Mouse (Mus musculus) hindbrain, postnatal 0 days (tissue): ENCODE measurements around the gene Pcp2. TPM values are rescaled to one million over a fixed set of nuclear protein-coding genes. Genes with fewer than 3 reads are reported as not detected.

ENCODE experiments used
- ATAC-seq: fragments of 200-750 bp; cut with Nextera tagmentation; 2 replicates; pipeline ENCODE4 v1.8.0; 2017; ENCODE audit warnings: mild to moderate bottlenecking, moderate TSS enrichment, moderate library complexity
- DNase-seq: peaks from one replicate; pipeline ENCODE4 v3.0.0-alpha.2; 2015; ENCODE audit warnings: low spot score
- H3K27ac ChIP-seq: fragments of 300-500 bp; sonication (generic); 2 replicates; pipeline ENCODE4 v1.5.1; 2014; ENCODE audit warnings: mild to moderate bottlenecking
- H3K27me3 ChIP-seq: fragments of 300-500 bp; sonication (generic); 2 replicates; pipeline ENCODE4 v1.6.1; 2014; ENCODE audit warnings: low read length, mixed read lengths; ENCODE audit not compliant: insufficient read depth
- H3K36me3 ChIP-seq: fragments of 300-500 bp; sonication (generic); 2 replicates; pipeline ENCODE4 v1.6.1; 2014; ENCODE audit warnings: low read length, mixed read lengths; ENCODE audit not compliant: insufficient read depth
- H3K4me1 ChIP-seq: fragments of 300-500 bp; sonication (generic); 2 replicates; pipeline ENCODE4 v1.6.1; 2014; ENCODE audit warnings: antibody characterized with exemption, low read length, mixed read lengths; ENCODE audit not compliant: insufficient read depth
- H3K4me2 ChIP-seq: fragments of 300-500 bp; sonication (generic); 2 replicates; pipeline ENCODE4 v1.6.1; 2014; ENCODE audit warnings: low read depth, mild to moderate bottlenecking, low read length, moderate library complexity, mixed read lengths
- H3K4me3 ChIP-seq: fragments of 300-500 bp; sonication (generic); 2 replicates; pipeline ENCODE4 v1.5.1; 2014; ENCODE audit warnings: low read length
- H3K9ac ChIP-seq: fragments of 300-500 bp; sonication (generic); replicated peaks from 2 replicates; pipeline ENCODE4 v1.6.1; 2014; ENCODE audit warnings: mild to moderate bottlenecking, low read length, moderate library complexity, mixed read lengths
- H3K9me3 ChIP-seq: fragments of 300-500 bp; sonication (generic); 2 replicates; pipeline ENCODE4 v1.6.1; 2016; ENCODE audit warnings: low read length, mixed read lengths
- CTCF ChIP-seq: IDR thresholded peaks from 2 replicates; pipeline ENCODE4 v1.5.1; 2016; ENCODE audit warnings: antibody characterized with exemption, control low read depth, low read depth
- WGBS: fragments of 180-500 bp; shearing (Covaris S2); extraction: QIAGEN DNeasy Blood & Tissue Kit; methylation state at CpG from one replicate; pipeline ENCODE4 v1.1.7; 2014; 5-methylcytosine and 5-hydroxymethylcytosine counted together
- polyA plus RNA-seq: library from polyadenylated mRNA; unstranded; fragments of >200 nt; fragmentation: Nextera tagmentation; extraction: Ambion mirVana; gene quantifications from 2 replicates; pipeline ENCODE4 v1.2.1, GENCODE M21; 2015
- total RNA-seq: library from RNA; depleted of rRNA; stranded (reverse); fragments of >200 nt; gene quantifications from 2 replicates; pipeline ENCODE4 v1.2.3, GENCODE M21; 2014

The Pcp2 gene
- total and polyA plus RNA-seq, 2 experiments from 2014 or later = 78.6 to 145 TPM

DNA sequence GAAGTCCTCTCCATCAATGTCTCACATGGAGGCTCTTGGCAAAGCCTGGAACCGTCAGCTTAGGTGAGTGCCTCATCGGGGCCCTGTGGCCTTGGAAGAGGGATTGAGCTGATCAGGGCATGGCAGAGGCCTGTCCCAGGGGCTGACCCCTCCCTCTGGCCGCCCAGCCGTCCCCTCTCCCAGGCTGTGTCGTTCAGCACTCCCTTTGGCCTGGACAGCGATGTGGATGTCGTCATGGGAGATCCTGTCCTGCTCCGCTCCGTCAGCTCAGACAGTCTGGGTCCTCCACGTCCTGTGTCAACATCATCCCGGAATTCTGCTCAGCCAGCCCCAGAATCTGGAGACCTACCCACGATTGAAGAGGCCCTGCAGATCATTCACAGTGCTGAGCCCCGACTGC, 21.9 kb downstream of the Pcp2 start:
- WGBS = 87% methylated on average over 13 of the region's 13 CpGs
- Histone ChIP-seq H3K9ac (no peak overlapping the region), H3K36me3 (peaks cover 61% of the 10 kb centered on the region), H3K4me1 (no peaks in the 10 kb centered on the region), H3K27me3 (no peaks in the 10 kb centered on the region), H3K27ac (no peak overlapping the region), H3K4me3 (no peak overlapping the region), H3K4me2 (no peak overlapping the region), H3K9me3 (no peaks in the 10 kb centered on the region)
- no peak for TF ChIP-seq CTCF
- no peak for DNase-seq
- ATAC-seq = no peak

GRCm38 (mm10) chr8:3600401-3600800, 24.9 kb downstream of the Pcp2 start:
- 87% methylated on average over 6 of the region's 6 CpGs for WGBS

GRCm38 (mm10) chr8:3599219-3599618, 26.1 kb downstream of the Pcp2 start:
- ATAC-seq = no peak
- no peak for DNase-seq
- no peak overlapping the region for H3K4me3 ChIP-seq
- no peaks in the 10 kb centered on the region for H3K4me1 ChIP-seq
- no peak overlapping the region for H3K4me2 ChIP-seq
- H3K27ac ChIP-seq = no peak overlapping the region
- no peak overlapping the region for H3K9ac ChIP-seq
- peaks cover 44% of the 10 kb centered on the region for H3K36me3 ChIP-seq
- H3K27me3 ChIP-seq = no peaks in the 10 kb centered on the region
- H3K9me3 ChIP-seq = no peaks in the 10 kb centered on the region
- WGBS = 50% methylated on average over 1 of the region's 1 CpGs
- TF ChIP-seq CTCF = no peak

More at GRCm38 (mm10) chr8:3600401-3600800, 24.9 kb downstream of the Pcp2 start:
- peaks cover 49% of the 10 kb centered on the region for H3K36me3 ChIP-seq
- DNase-seq (no peak), ATAC-seq (no peak)
- no peaks in the 10 kb centered on the region for H3K4me1 ChIP-seq
- no peak overlapping the region for H3K27ac ChIP-seq
- no peaks in the 10 kb centered on the region for H3K9me3 ChIP-seq
- no peak overlapping the region for H3K4me3 ChIP-seq
- H3K4me2 ChIP-seq = no peak overlapping the region
- no peak for TF ChIP-seq CTCF
- no peak overlapping the region for H3K9ac ChIP-seq
- H3K27me3 ChIP-seq = no peaks in the 10 kb centered on the region

- H3K9ac ChIP-seq = no peak overlapping the region
- no peak for TF ChIP-seq CTCF
Observed at GRCm38 (mm10) chr8:3598054-3598453, 27.3 kb downstream of the Pcp2 start.

GRCm38 (mm10) chr8:3594466-3594865, 30.9 kb downstream of the Pcp2 start:
- no peak overlapping the region for H3K4me3 ChIP-seq
- ATAC-seq = no peak
- H3K9me3 ChIP-seq = no peaks in the 10 kb centered on the region
- no peaks in the 10 kb centered on the region for H3K4me1 ChIP-seq
- WGBS = 91% methylated on average over 2 of the region's 2 CpGs
- no peak overlapping the region for H3K27ac ChIP-seq
- H3K27me3 ChIP-seq = no peaks in the 10 kb centered on the region
- H3K36me3 ChIP-seq = peaks cover 13% of the 10 kb centered on the region; the same call in 1 of the 2 replicates
- no peak for TF ChIP-seq CTCF
- H3K4me2 ChIP-seq = no peak overlapping the region
- DNase-seq = no peak
- no peak overlapping the region for H3K9ac ChIP-seq

More at GRCm38 (mm10) chr8:3598054-3598453, 27.3 kb downstream of the Pcp2 start:
- Histone ChIP-seq H3K4me3 (no peak overlapping the region), H3K36me3 (peaks cover 33% of the 10 kb centered on the region), H3K27me3 (no peaks in the 10 kb centered on the region), H3K9me3 (no peaks in the 10 kb centered on the region), H3K27ac (no peak overlapping the region), H3K4me2 (no peak overlapping the region), H3K4me1 (no peaks in the 10 kb centered on the region)
- no peak for ATAC-seq
- 65% methylated on average over 3 of the region's 3 CpGs for WGBS
- DNase-seq = no peak

DNA sequence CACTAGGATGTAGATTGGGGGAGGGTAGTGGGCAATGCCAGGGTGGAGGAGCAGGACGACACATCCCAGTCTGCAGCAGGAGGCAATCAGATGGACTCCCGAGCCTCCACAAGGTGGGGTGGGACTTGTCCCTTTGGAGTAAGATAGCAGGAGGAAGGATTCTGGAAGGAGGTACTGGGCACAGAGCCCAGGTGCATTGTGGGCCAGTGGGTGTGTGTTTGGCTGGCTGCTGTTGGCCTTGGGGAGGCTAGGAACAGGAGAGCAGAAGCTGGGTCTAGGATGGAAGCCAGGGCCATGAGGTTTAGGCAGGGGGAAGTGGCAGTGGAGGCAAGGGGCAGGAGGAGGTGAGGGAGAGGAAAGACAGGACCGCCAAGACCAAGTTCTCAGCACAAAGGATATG, 31.9 kb downstream of the Pcp2 start:
- Histone ChIP-seq H3K9me3 (no peaks in the 10 kb centered on the region), H3K27me3 (no peaks in the 10 kb centered on the region), H3K4me2 (no peak overlapping the region), H3K4me3 (no peak overlapping the region), H3K9ac (no peak overlapping the region), H3K36me3 (peaks cover 4% of the 10 kb centered on the region; the same call in 1 of the 2 replicates), H3K27ac (no peak overlapping the region), H3K4me1 (no peaks in the 10 kb centered on the region)
- no peak for ATAC-seq
- 48% methylated on average over 3 of the region's 3 CpGs for WGBS
- TF ChIP-seq CTCF = no peak
- DNase-seq = no peak

- H3K4me2 ChIP-seq = peak overlapping the region; percentile 73
- DNase-seq (peak; percentile 46), ATAC-seq (peak; percentile 65)
- peak overlapping the region; percentile 93 for H3K9ac ChIP-seq
- peak overlapping the region; percentile 76 for H3K4me3 ChIP-seq
- H3K27ac ChIP-seq = peak overlapping the region; percentile 87
- H3K36me3 ChIP-seq = no peaks in the 10 kb centered on the region
- no peak for TF ChIP-seq CTCF
- H3K4me1 ChIP-seq = no peaks in the 10 kb centered on the region
- no peaks in the 10 kb centered on the region for H3K27me3 ChIP-seq
- 3% methylated on average over 11 of the region's 11 CpGs for WGBS
- H3K9me3 ChIP-seq = no peaks in the 10 kb centered on the region
Observed at GRCm38 (mm10) chr8:3588258-3588633, 37.1 kb downstream of the Pcp2 start.
